Mouse (Mus musculus) liver, adult 2 months (tissue): ENCODE measurements around the gene Sar1a.

Source experiments
- CTCF ChIP-seq: fragments of 200-500 bp; IDR thresholded peaks from 2 replicates; pipeline ENCODE4 v1.5.1; 2011; ENCODE audit warnings: low read depth, low read length, control low read depth
- POLR2A ChIP-seq: fragments of 200-500 bp; IDR thresholded peaks from 2 replicates; pipeline ENCODE4 v1.6.1; 2011; ENCODE audit warnings: low read length, control low read depth; ENCODE audit not compliant: insufficient read depth; ENCODE audit errors: extremely low read depth

GRCm38 (mm10) chr10:61736671-61737078 is 56.6 kb downstream of the Sar1a start:
- TF ChIP-seq POLR2A = no peak
- no peak for TF ChIP-seq CTCF
